19 mouse cellular contexts compared by ENCODE assay signal in the genomic region with DNA sequence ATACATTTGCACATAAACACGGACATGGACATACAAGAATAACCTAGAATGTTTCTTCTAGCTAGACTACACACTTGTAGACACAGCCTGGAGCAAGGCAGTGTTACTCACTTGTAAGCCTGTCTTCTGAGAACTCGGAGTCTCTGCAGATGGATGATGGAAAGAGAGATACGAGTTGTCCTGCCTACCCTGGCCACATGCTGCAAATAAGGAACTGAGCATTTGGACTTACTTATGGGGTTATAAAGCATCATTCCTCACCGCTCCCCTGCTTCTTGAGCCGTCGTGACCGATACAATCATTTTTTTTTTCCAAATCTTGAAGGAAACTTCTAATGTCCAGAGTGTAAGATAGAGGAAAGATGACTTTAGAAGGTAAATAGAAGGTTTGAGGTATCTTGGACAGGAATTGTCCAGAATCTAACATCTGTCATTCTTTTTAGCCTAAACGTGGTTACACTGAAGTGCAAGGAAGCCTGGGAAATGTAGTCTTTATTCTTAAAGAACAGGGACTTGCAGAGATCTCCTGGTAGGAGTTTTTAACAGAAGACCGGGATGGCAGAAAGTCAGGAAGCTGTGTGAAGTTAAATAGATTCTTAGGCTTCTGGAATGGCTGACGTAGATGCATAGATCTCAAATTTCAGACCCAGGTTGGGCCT.
"Had no signal": no experiment of that assay in that cellular context is flagged by ENCODE, and none has a peak within 500 bp of the region (broad histone marks: within the 10 kb centered on the region; RNA-seq: fewer than 3 reads in every experiment).

No protein-coding gene starts in this region.

- H3K36me3 ChIP-seq: liver, embryonic 15.5 days; midbrain, embryonic 13.5 days; midbrain, embryonic 15.5 days; neural tube, embryonic 12.5 days had no signal

- ATAC-seq: liver, postnatal 0 days; midbrain, embryonic 13.5 days; midbrain, embryonic 15.5 days had no signal

- H3K4me3 ChIP-seq: liver, embryonic 15.5 days; megakaryocyte, embryonic 14.5 days; midbrain, embryonic 13.5 days; midbrain, embryonic 15.5 days; neural tube, embryonic 12.5 days had no signal

- DNase-seq: liver, postnatal 0 days; lung, adult 2 months; lung, postnatal 14 days; lung, postnatal 36 days; retina, postnatal 1 day; right cerebral cortex, adult 18-20 months; right cerebral cortex, postnatal 25 days; right cerebral cortex, postnatal 4 days; spleen, adult 18-20 months; thymus, adult 18-20 months; thymus, postnatal 14 days; thymus, postnatal 36 days had no signal

- H3K4me2 ChIP-seq: liver, embryonic 15.5 days; midbrain, embryonic 11.5 days; midbrain, embryonic 13.5 days; midbrain, embryonic 15.5 days; neural tube, embryonic 12.5 days had no signal

- H3K27ac ChIP-seq: liver, embryonic 15.5 days; macrophage; midbrain, embryonic 13.5 days; midbrain, embryonic 15.5 days; neural tube, embryonic 12.5 days had no signal

- H3K27me3 ChIP-seq: liver, embryonic 15.5 days; megakaryocyte, embryonic 14.5 days; midbrain, embryonic 15.5 days; neural tube, embryonic 12.5 days had no signal

- H3K9ac ChIP-seq: liver, embryonic 15.5 days; liver, postnatal 0 days; midbrain, embryonic 13.5 days; midbrain, embryonic 15.5 days; neural tube, embryonic 12.5 days had no signal

- H3K9me3 ChIP-seq: liver, embryonic 15.5 days; megakaryocyte, embryonic 14.5 days; midbrain, embryonic 13.5 days; midbrain, embryonic 15.5 days; neural tube, embryonic 12.5 days had no signal
